ENCODE assay signal across 21 mouse cellular contexts in the genomic region with DNA sequence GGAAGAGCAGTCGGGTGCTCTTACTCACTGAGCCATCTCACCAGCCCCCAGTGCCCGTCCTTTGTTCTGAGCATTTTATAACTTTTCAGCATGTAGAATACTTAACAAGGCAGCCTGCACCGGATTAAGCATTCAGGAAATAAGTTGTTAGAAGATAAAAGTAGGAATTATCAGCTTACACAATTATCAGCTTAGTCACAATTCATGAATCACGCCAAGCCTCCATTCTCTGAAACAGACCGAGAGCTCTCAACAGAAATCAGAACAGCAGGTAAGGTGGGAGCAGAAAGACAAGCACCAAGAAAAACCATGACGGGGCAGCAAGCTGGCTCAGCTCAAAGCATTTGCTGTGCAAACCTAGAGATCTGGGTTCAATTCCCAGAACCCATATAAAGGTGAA. TPM values are rescaled to one million over a fixed set of nuclear protein-coding genes. Genes with fewer than 3 reads are reported as not detected.
DNase-seq lines count a peak whose midpoint lies in the region; ATAC-seq and TF ChIP-seq lines count a peak whose summit lies in the region.
"Had no signal": no experiment of that assay in that cellular context is flagged by ENCODE, and none has a peak within 500 bp of the region (broad histone marks: within the 10 kb centered on the region; RNA-seq: fewer than 3 reads in every experiment).

No protein-coding gene starts in this region.

- H3K36me3 ChIP-seq in kidney, adult 2 months (ENCODE audit: control insufficient read depth, insufficient read depth, low read length): no peaks in the 10 kb centered on the region
- H3K36me3 ChIP-seq: embryonic facial prominence, embryonic 15.5 days; forebrain, embryonic 15.5 days; G1E; heart, embryonic 10.5 days; heart, embryonic 15.5 days; hindbrain, embryonic 13.5 days had no signal

- no peak for TF ChIP-seq CTCF in kidney, adult 2 months (conservative IDR thresholded peaks at IDR 0.05; ENCODE audit: insufficient read depth, insufficient read length, low read depth, low read length)

- no peak overlapping the region for H3K4me3 ChIP-seq in kidney, adult 2 months (ENCODE audit: insufficient read depth, low read depth, low read length)
- H3K4me3 ChIP-seq: embryonic facial prominence, embryonic 15.5 days; erythroblast, embryonic 14.5 days; forebrain, embryonic 15.5 days; heart, embryonic 10.5 days; heart, embryonic 15.5 days; hindbrain, embryonic 13.5 days had no signal

- peak overlapping the region; percentile 35; the same call in 1 of the 2 replicates for H3K27ac ChIP-seq in kidney, adult 2 months (ENCODE audit: insufficient read depth, low read depth, low read length)
- H3K27ac ChIP-seq: forebrain, embryonic 15.5 days; heart, embryonic 10.5 days; heart, embryonic 15.5 days; hindbrain, embryonic 13.5 days; hindbrain, postnatal 0 days had no signal

- peaks cover 10% of the 10 kb centered on the region for H3K4me1 ChIP-seq in kidney, adult 2 months (ENCODE audit: control insufficient read depth, insufficient read depth, low read length)
- H3K4me1 ChIP-seq: heart, embryonic 15.5 days had no signal

- no peaks in the 10 kb centered on the region for H3K27me3 ChIP-seq in kidney, adult 2 months (replicated peaks; ENCODE audit: control insufficient read depth, insufficient read depth, low read length)
- H3K27me3 ChIP-seq: embryonic facial prominence, embryonic 15.5 days; forebrain, embryonic 15.5 days; heart, embryonic 15.5 days; hindbrain, embryonic 13.5 days had no signal

- TF ChIP-seq POLR2A in kidney, adult 2 months (IDR thresholded peaks at IDR 0.05; ENCODE audit: low read depth, low read length): no peak

- peak; percentile 41; the same call in 1 of the 2 replicates for ATAC-seq in megakaryocyte-erythroid progenitor cell, adult 5-6 weeks (replicated peaks; ENCODE audit: low FRiP score, low TSS enrichment, poor library complexity, severe bottlenecking)
- ATAC-seq: CD4-positive, CD25-positive, alpha-beta regulatory T cell, adult 4 months; forebrain, embryonic 15.5 days; hindbrain, postnatal 0 days had no signal

- no peak for DNase-seq in kidney, adult 2 months
- DNase-seq in kidney, adult 18-20 months: no peak
- peak; percentile 60 for DNase-seq in retina, postnatal 1 day
- no peak for DNase-seq in retina, embryonic 14.5 days (ENCODE audit: low spot score)
- peak; percentile 79 for DNase-seq in brain, adult 2 months (ENCODE audit: low read depth, low spot score)
- DNase-seq in thymus, postnatal 0 days (ENCODE audit: low spot score): no peak
- DNase-seq: adrenal gland, postnatal 10 days; B cell, adult 2 months; gastrocnemius, postnatal 10 days; heart, adult 18-20 months; heart, postnatal 14 days had no signal

- WGBS in kidney, adult 2 months: 45% methylated on average over 6 of the region's 6 CpGs

RNA-seq across cellular contexts. Expression of a gene that starts 12.8 kb away (rescaled TPM):
- polyA plus RNA-seq in kidney, adult 2 months (2012; rRNA removed): 68.4 and 71.1 TPM in 2 replicates
- total RNA-seq in megakaryocyte-erythroid progenitor cell, adult 5-6 weeks (2014; fragmentation: Nextera tagmentation): 56.1 and 57.3 TPM in 2 replicates
- 28.3 and 36.6 TPM in 2 replicates for total RNA-seq in megakaryocyte-erythroid progenitor cell, adult 5-6 weeks (2017)
- polyA plus RNA-seq in thymus, postnatal 0 days (2015; fragmentation: Nextera tagmentation; extraction: Ambion mirVana): 62.7 and 67.6 TPM in 2 replicates

Comparison
In these comparisons a context has a peak if more than half of its experiments do, and no peak if none do; other contexts are left out.
1. DNase-seq: peak in retina, postnatal 1 day (single experiment) and brain, adult 2 months (single experiment); none in kidney, adult 2 months (single experiment), kidney, adult 18-20 months (single experiment), retina, embryonic 14.5 days (single experiment) and thymus, postnatal 0 days (single experiment).